Mouse (Mus musculus) E14TG2a.4 (cell line): Measurements from ENCODE around the gene Gpr19.
A peak's percentile ranks its signal among the peaks of the same experiment; 100 is the strongest.

Experiments used
- H3K27me3 ChIP-seq: 2 replicates; pipeline ENCODE4 v1.6.1; 2014; ENCODE audit warnings: low read length, control low read depth; ENCODE audit not compliant: insufficient read depth
- H3K36me3 ChIP-seq: 2 replicates; pipeline ENCODE4 v1.6.1; 2014; ENCODE audit warnings: low read length, control low read depth; ENCODE audit not compliant: insufficient read depth
- H3K4me1 ChIP-seq: replicated peaks from 2 replicates; pipeline ENCODE4 v1.6.1; 2014; ENCODE audit warnings: low read depth, low read length, control low read depth
- H3K4me3 ChIP-seq: replicated peaks from 2 replicates; pipeline ENCODE4 v1.5.1; 2014; ENCODE audit warnings: mild to moderate bottlenecking, low read length
- H3K9me3 ChIP-seq: 2 replicates; pipeline ENCODE4 v1.6.1; 2014; ENCODE audit warnings: low read length, control low read depth
- CTCF ChIP-seq: conservative IDR thresholded peaks from 2 replicates; pipeline ENCODE4 v1.5.1; 2014; ENCODE audit warnings: low read length
- NANOG ChIP-seq: IDR thresholded peaks from 2 replicates; pipeline ENCODE4 v1.6.1; 2014; ENCODE audit warnings: borderline replicate concordance, low read length, mixed read lengths
- POU5F1 ChIP-seq: IDR thresholded peaks from 2 replicates; pipeline ENCODE4 v1.6.1; 2014; ENCODE audit warnings: low read length, borderline replicate concordance

The Gpr19 gene

DNA sequence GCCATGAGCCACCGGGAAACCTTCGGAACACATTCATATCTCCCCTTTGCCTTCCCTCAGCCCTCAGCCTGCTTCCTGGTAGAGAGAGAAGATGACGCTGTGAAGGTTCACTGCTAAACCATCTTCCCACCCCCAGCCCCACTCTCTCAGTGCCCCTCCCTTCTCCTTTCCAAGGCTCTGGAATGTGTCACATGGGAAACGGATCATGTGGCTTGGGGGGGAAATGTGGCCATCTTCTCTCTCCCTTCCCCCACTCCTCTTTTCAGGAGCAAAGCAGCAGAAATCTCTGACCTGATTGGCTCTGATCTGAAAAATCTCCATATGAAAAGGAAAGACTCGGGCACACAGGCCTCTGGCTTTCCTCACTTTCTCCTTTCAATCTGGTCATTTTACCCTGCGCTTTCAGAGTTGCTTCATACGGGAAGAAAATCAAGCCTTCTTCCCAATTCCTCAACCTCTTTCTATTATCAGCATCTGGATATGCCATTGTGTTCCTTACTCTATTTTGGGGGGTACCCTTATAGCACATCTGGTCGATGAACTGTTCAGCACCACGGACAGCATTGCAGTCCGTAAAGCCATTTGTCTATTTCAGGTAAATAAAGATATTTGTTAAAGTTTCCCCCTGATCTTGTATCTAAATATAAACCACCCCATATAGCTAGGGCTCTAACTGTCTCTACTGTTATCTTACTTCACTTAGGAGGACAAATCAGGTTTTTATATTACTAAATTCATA is 10.5 kb downstream of the Gpr19 start:
- H3K4me1 ChIP-seq, result peaks cover 51% of the 10 kb centered on the region
- H3K9me3 ChIP-seq, result no peaks in the 10 kb centered on the region
- peaks cover 47% of the 10 kb centered on the region for H3K36me3 ChIP-seq
- no peak for TF ChIP-seq NANOG
- 0 out of 2 replicates have a peak, but pooled peaks have one; percentile 57 for TF ChIP-seq POU5F1
- no peak for TF ChIP-seq CTCF
- H3K27me3 ChIP-seq, result no peaks in the 10 kb centered on the region
- peak overlapping the region; percentile 82 for H3K4me3 ChIP-seq

DNA sequence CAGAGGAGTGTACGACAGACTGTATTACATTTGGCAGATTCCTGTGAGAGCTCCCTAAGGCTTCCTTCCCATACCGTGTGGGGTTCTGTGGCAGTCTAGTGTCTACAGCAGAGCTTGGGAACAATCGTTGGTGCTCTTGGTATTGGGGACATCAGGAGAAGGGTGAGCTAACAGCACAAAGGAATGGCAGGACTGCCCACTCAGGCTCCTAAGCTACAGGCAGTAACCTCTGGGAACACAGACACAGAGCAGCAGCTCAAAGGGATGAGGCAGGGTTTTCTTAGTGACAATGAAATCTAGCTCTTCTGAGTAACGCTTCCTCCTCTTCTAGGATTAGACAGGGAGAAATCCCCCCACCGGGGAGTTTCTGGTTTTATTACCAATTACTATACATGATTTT is 11.4 kb downstream of the Gpr19 start:
- TF ChIP-seq POU5F1, result no peak
- no peak for TF ChIP-seq NANOG
- TF ChIP-seq CTCF, result no peak
- Histone ChIP-seq H3K27me3 (no peaks in the 10 kb centered on the region), H3K4me3 (peak overlapping the region; percentile 82), H3K36me3 (peaks cover 48% of the 10 kb centered on the region), H3K9me3 (no peaks in the 10 kb centered on the region), H3K4me1 (peaks cover 50% of the 10 kb centered on the region)

DNA sequence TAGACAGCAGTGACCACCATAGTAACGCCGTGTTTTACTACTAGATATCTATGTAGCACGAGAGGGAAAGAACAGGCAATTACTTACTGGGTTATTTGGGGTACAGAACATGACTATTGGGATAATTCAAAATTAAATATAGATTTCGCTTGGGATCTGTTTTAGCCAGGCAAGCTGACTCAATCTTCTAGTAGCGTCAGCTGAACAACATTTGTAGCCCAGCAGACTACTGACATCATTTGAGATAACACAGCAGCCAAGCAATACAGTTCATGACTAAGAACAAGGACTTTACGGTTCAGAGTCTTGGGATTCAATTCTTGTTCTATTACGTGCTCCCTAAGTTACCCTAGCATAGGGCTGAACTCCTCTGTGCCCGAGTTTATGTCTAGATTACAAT is 11.9 kb downstream of the Gpr19 start:
- TF ChIP-seq CTCF (no peak), NANOG (no peak), POU5F1 (no peak)
- peaks cover 44% of the 10 kb centered on the region for H3K36me3 ChIP-seq
- H3K27me3 ChIP-seq, result no peaks in the 10 kb centered on the region
- no peaks in the 10 kb centered on the region for H3K9me3 ChIP-seq
- peak overlapping the region; percentile 82; the same call in 1 of the 2 replicates for H3K4me3 ChIP-seq
- H3K4me1 ChIP-seq, result peaks cover 44% of the 10 kb centered on the region

DNA sequence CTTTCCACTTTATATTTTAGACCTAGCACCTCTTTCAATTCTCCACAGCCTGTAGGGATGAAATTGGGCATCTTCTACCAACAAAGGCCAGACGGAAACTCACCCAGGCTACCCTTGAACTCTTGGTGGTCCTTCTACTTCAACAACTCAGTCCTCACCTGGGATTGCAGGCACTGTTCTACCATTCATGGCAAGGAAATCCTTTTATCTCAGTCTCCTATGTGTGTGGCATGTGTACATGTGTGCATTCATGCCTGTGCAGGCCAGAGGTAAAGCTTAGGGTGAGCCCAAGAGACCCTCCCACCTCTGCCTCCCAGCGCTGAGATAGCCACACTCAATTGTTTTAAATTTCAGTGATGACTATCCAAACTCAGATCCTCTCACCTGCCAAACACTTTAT is 12.9 kb downstream of the Gpr19 start:
- Histone ChIP-seq H3K36me3 (peaks cover 40% of the 10 kb centered on the region), H3K4me3 (no peak overlapping the region), H3K27me3 (no peaks in the 10 kb centered on the region), H3K4me1 (peaks cover 38% of the 10 kb centered on the region), H3K9me3 (no peaks in the 10 kb centered on the region)
- TF ChIP-seq NANOG, result no peak
- TF ChIP-seq POU5F1, result no peak
- TF ChIP-seq CTCF, result no peak

DNA sequence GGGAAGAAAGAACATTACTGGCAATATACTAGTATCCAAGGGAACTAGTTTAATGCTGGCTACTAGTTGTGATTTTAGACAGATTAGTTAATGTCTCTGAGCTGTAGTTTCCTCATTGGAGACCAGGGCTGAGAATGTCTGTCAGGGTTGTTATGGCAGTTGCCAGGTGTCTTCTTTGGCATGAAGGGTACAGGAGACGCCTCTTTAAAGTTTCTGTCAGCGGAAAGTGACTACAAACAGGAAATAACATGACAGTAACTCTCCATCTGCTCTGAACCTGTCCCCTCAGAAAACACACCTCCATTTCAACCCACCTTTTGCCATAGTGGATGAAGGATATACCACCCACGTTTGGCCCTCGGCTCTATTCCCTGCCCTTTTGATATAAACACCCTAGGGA is 14.7 kb downstream of the Gpr19 start:
- Histone ChIP-seq H3K36me3 (peaks cover 45% of the 10 kb centered on the region), H3K4me1 (peaks cover 21% of the 10 kb centered on the region), H3K4me3 (no peak overlapping the region), H3K9me3 (no peaks in the 10 kb centered on the region), H3K27me3 (no peaks in the 10 kb centered on the region)
- TF ChIP-seq NANOG (no peak), CTCF (no peak), POU5F1 (no peak)

DNA sequence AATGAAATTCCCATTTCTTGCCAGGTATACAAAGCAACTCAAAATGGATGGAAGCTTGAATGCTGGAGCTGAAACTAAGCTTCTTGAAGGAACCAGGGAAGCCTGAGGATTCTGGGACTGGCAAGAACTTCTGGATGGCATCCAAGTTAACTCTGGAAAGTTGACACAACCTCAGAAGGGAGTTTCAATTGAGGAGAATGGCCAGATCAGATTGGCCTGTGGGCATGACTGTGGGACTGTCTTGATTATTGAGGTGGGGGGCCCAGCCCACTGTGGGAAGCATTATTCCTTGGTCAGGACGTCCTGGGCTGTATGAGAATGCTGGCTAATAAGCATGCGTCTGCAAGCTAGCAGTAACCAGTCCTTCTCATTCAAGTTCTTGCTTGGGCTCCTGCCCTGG is 18.3 kb downstream of the Gpr19 start:
- no peak for TF ChIP-seq CTCF
- no peak for TF ChIP-seq NANOG
- TF ChIP-seq POU5F1, result no peak
- H3K9me3 ChIP-seq, result no peaks in the 10 kb centered on the region
- H3K36me3 ChIP-seq, result peaks cover 46% of the 10 kb centered on the region
- H3K4me3 ChIP-seq, result no peak overlapping the region
- H3K4me1 ChIP-seq, result 0 out of 2 replicates have a peak, but pooled peaks cover 3% of the 10 kb centered on the region
- no peaks in the 10 kb centered on the region for H3K27me3 ChIP-seq

DNA sequence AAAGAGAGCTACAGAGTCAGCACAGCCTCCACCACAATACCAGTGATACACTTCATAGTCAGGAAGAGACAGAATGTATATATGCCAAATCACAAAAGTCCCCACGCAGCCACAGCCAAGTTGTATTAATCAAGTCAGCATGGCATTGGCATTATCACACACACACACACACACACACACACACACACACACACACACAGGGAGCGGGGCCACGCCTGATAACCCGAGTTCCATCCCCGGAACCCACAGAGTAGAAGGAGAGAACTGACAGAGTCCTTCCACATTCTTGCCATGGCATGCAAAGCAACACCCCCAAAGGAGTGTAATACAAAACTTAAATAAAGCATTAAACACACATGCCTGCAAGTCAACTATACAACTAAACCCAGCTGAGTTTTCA is 18.8 kb downstream of the Gpr19 start:
- H3K27me3 ChIP-seq, result no peaks in the 10 kb centered on the region
- H3K9me3 ChIP-seq, result no peaks in the 10 kb centered on the region
- TF ChIP-seq CTCF, result no peak
- no peak for TF ChIP-seq NANOG
- TF ChIP-seq POU5F1, result no peak
- H3K4me1 ChIP-seq, result 0 out of 2 replicates have a peak, but pooled peaks cover 3% of the 10 kb centered on the region
- H3K36me3 ChIP-seq, result peaks cover 45% of the 10 kb centered on the region
- H3K4me3 ChIP-seq, result no peak overlapping the region

DNA sequence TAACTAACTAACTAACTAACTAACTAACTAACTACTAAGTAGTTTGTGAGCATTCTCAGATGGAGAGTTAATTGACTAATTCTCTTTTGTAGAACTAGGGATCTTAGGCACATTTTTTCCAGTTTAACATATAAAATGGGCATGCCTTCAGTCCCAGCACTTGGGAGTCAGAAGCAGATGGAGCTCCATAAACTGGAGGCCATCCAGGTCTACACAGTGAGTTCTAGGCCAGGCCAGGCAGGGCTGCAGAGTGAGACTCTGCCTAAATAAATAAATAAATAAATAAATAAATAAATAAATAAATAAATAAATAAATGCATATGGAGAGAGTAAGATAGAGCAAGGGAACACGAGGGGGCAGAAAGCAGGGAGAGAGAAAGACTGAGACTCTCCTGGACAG is 20.5 kb downstream of the Gpr19 start:
- Histone ChIP-seq H3K36me3 (peaks cover 29% of the 10 kb centered on the region), H3K27me3 (no peaks in the 10 kb centered on the region), H3K4me3 (no peak overlapping the region), H3K4me1 (0 out of 2 replicates have a peak, but pooled peaks cover 6% of the 10 kb centered on the region), H3K9me3 (no peaks in the 10 kb centered on the region)
- TF ChIP-seq CTCF, result no peak
- TF ChIP-seq NANOG, result no peak
- TF ChIP-seq POU5F1, result no peak

DNA sequence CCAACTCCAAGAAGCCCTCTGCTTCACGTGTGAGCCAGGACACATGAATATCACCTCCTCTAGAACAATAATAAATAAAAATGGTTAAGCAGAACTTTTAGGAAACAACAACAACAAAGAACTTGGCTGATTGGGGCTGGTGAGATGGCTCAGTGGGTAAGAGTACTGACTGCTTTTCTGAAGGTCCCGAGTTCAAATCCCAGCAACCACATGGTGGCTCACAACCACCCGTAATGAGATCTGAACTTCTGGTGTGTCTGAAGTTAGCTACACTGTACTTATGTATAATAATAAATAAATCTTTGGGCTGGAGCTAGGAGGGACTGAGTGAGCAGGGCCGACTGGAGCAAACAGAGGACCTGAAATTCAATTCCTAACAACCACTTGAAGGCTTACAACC is 21.1 kb downstream of the Gpr19 start:
- peaks cover 23% of the 10 kb centered on the region for H3K36me3 ChIP-seq
- TF ChIP-seq CTCF (no peak), NANOG (no peak), POU5F1 (no peak)

More for the DNA sequence above, 21.1 kb downstream of the Gpr19 start:
- Histone ChIP-seq H3K4me3 (no peak overlapping the region), H3K4me1 (0 out of 2 replicates have a peak, but pooled peaks cover 6% of the 10 kb centered on the region), H3K27me3 (no peaks in the 10 kb centered on the region), H3K9me3 (no peaks in the 10 kb centered on the region)
